Mouse (Mus musculus): Measurements from ENCODE around the gene Cops9. TPM values are rescaled to one million over a fixed set of nuclear protein-coding genes. Genes with fewer than 3 reads are reported as not detected.
A peak's percentile ranks its signal among the peaks of the same experiment; 100 is the strongest.

Gene Cops9
- polyA plus RNA-seq, 1 experiment: 414 TPM

GRCm38 (mm10) chr1:92654676-92655075, 12.9 kb upstream of the Cops9 start:
- no peak for DNase-seq
- TF ChIP-seq CTCF (IDR thresholded peaks at IDR 0.05; ENCODE audit: borderline replicate concordance, insufficient read depth, low read depth, low read length) (no peak), POLR2A (IDR thresholded peaks at IDR 0.05; ENCODE audit: borderline replicate concordance, insufficient read depth, low read length) (no peak)
- Histone ChIP-seq H3K4me1 (ENCODE audit: control insufficient read depth, insufficient read depth, low read length) (peaks cover 7% of the 10 kb centered on the region; the same call in 1 of the 2 replicates), H3K27ac (ENCODE audit: insufficient read depth, low read length) (no peak overlapping the region), H3K4me3 (replicated peaks; ENCODE audit: insufficient read depth, low read depth, low read length) (no peak overlapping the region), H3K27me3 (ENCODE audit: control insufficient read depth, insufficient read depth, low read length) (no peaks in the 10 kb centered on the region)
- 37% methylated on average over 2 of the region's 2 CpGs for WGBS

- DNase-seq: no peak
- TF ChIP-seq POLR2A (IDR thresholded peaks at IDR 0.05; ENCODE audit: borderline replicate concordance, insufficient read depth, low read length): no peak
- no peak for TF ChIP-seq CTCF (IDR thresholded peaks at IDR 0.05; ENCODE audit: borderline replicate concordance, insufficient read depth, low read depth, low read length)
- Histone ChIP-seq H3K27me3 (ENCODE audit: control insufficient read depth, insufficient read depth, low read length) (no peaks in the 10 kb centered on the region), H3K4me3 (replicated peaks; ENCODE audit: insufficient read depth, low read depth, low read length) (no peak overlapping the region), H3K27ac (ENCODE audit: insufficient read depth, low read length) (no peak overlapping the region), H3K4me1 (ENCODE audit: control insufficient read depth, insufficient read depth, low read length) (peaks cover 12% of the 10 kb centered on the region; the same call in 1 of the 2 replicates)
- WGBS: 96% methylated on average over 3 of the region's 3 CpGs
These were observed 11.4 kb upstream of the Cops9 start for GRCm38 (mm10) chr1:92653179-92653578.

- 38% methylated on average over 3 of the region's 3 CpGs for WGBS
- H3K4me1 ChIP-seq (ENCODE audit: control insufficient read depth, insufficient read depth, low read length): peaks cover 15% of the 10 kb centered on the region; the same call in 1 of the 2 replicates
- no peak for DNase-seq
- no peaks in the 10 kb centered on the region for H3K27me3 ChIP-seq (ENCODE audit: control insufficient read depth, insufficient read depth, low read length)
- no peak overlapping the region for H3K27ac ChIP-seq (ENCODE audit: insufficient read depth, low read length)
- TF ChIP-seq POLR2A (IDR thresholded peaks at IDR 0.05; ENCODE audit: borderline replicate concordance, insufficient read depth, low read length) (no peak), CTCF (IDR thresholded peaks at IDR 0.05; ENCODE audit: borderline replicate concordance, insufficient read depth, low read depth, low read length) (no peak)
- H3K4me3 ChIP-seq (replicated peaks; ENCODE audit: insufficient read depth, low read depth, low read length): no peak overlapping the region
These were observed 9.7 kb upstream of the Cops9 start for GRCm38 (mm10) chr1:92651467-92651866.

GRCm38 (mm10) chr1:92648673-92649072, 6.9 kb upstream of the Cops9 start, which contains the start of gene Otos:
Gene Otos (minus strand): TSS chr1:92648841.
- Histone ChIP-seq H3K4me1 (ENCODE audit: control insufficient read depth, insufficient read depth, low read length) (peaks cover 15% of the 10 kb centered on the region; the same call in 1 of the 2 replicates), H3K4me3 (replicated peaks; ENCODE audit: insufficient read depth, low read depth, low read length) (no peak within 1 kb of the TSS), H3K27ac (ENCODE audit: insufficient read depth, low read length) (no peak within 1 kb of the TSS), H3K27me3 (ENCODE audit: control insufficient read depth, insufficient read depth, low read length) (no peaks in the 10 kb centered on the region)
- peak; percentile 84 for TF ChIP-seq CTCF (IDR thresholded peaks at IDR 0.05; ENCODE audit: borderline replicate concordance, insufficient read depth, low read depth, low read length)
- TF ChIP-seq POLR2A (IDR thresholded peaks at IDR 0.05; ENCODE audit: borderline replicate concordance, insufficient read depth, low read length): no peak
- 18% methylated on average over 8 of the region's 8 CpGs for WGBS
- DNase-seq: peak; percentile 73 to 74

GRCm38 (mm10) chr1:92648197-92648596, 6.4 kb upstream of the Cops9 start:
- Histone ChIP-seq H3K4me3 (replicated peaks; ENCODE audit: insufficient read depth, low read depth, low read length) (no peak overlapping the region), H3K27me3 (ENCODE audit: control insufficient read depth, insufficient read depth, low read length) (no peaks in the 10 kb centered on the region), H3K4me1 (ENCODE audit: control insufficient read depth, insufficient read depth, low read length) (peaks cover 15% of the 10 kb centered on the region; the same call in 1 of the 2 replicates), H3K27ac (ENCODE audit: insufficient read depth, low read length) (no peak overlapping the region)
- 37% methylated on average over 10 of the region's 10 CpGs for WGBS
- DNase-seq: peak in 1 of 2 experiments; percentile 24
- no peak for TF ChIP-seq CTCF (IDR thresholded peaks at IDR 0.05; ENCODE audit: borderline replicate concordance, insufficient read depth, low read depth, low read length)
- no peak for TF ChIP-seq POLR2A (IDR thresholded peaks at IDR 0.05; ENCODE audit: borderline replicate concordance, insufficient read depth, low read length)

- Histone ChIP-seq H3K27me3 (ENCODE audit: control insufficient read depth, insufficient read depth, low read length) (no peaks in the 10 kb centered on the region), H3K4me3 (replicated peaks; ENCODE audit: insufficient read depth, low read depth, low read length) (no peak overlapping the region), H3K4me1 (ENCODE audit: control insufficient read depth, insufficient read depth, low read length) (peaks cover 15% of the 10 kb centered on the region; the same call in 1 of the 2 replicates), H3K27ac (ENCODE audit: insufficient read depth, low read length) (no peak overlapping the region)
- peak; percentile 63 to 80 for DNase-seq
- TF ChIP-seq POLR2A (IDR thresholded peaks at IDR 0.05; ENCODE audit: borderline replicate concordance, insufficient read depth, low read length) (no peak), CTCF (IDR thresholded peaks at IDR 0.05; ENCODE audit: borderline replicate concordance, insufficient read depth, low read depth, low read length) (peak; percentile 84)
- WGBS: 7% methylated on average over 8 of the region's 8 CpGs
These were observed 6.0 kb upstream of the Cops9 start for GRCm38 (mm10) chr1:92647752-92648151.

- TF ChIP-seq POLR2A (IDR thresholded peaks at IDR 0.05; ENCODE audit: borderline replicate concordance, insufficient read depth, low read length) (no peak), CTCF (IDR thresholded peaks at IDR 0.05; ENCODE audit: borderline replicate concordance, insufficient read depth, low read depth, low read length) (no peak)
- WGBS: 81% methylated on average over 4 of the region's 4 CpGs
- Histone ChIP-seq H3K4me1 (ENCODE audit: control insufficient read depth, insufficient read depth, low read length) (peaks cover 16% of the 10 kb centered on the region; the same call in 1 of the 2 replicates), H3K27me3 (ENCODE audit: control insufficient read depth, insufficient read depth, low read length) (no peaks in the 10 kb centered on the region), H3K27ac (ENCODE audit: insufficient read depth, low read length) (no peak overlapping the region), H3K4me3 (replicated peaks; ENCODE audit: insufficient read depth, low read depth, low read length) (no peak overlapping the region)
- no peak for DNase-seq
These were observed 5.2 kb upstream of the Cops9 start for GRCm38 (mm10) chr1:92647026-92647425.

GRCm38 (mm10) chr1:92646601-92647000, 4.8 kb upstream of the Cops9 start:
- no peak overlapping the region for H3K27ac ChIP-seq (ENCODE audit: insufficient read depth, low read length)
- H3K27me3 ChIP-seq (ENCODE audit: control insufficient read depth, insufficient read depth, low read length): no peaks in the 10 kb centered on the region
- TF ChIP-seq POLR2A (IDR thresholded peaks at IDR 0.05; ENCODE audit: borderline replicate concordance, insufficient read depth, low read length) (no peak), CTCF (IDR thresholded peaks at IDR 0.05; ENCODE audit: borderline replicate concordance, insufficient read depth, low read depth, low read length) (no peak)
- WGBS: 81% methylated on average over 7 of the region's 7 CpGs
- H3K4me1 ChIP-seq (ENCODE audit: control insufficient read depth, insufficient read depth, low read length): peaks cover 12% of the 10 kb centered on the region; the same call in 1 of the 2 replicates
- no peak overlapping the region for H3K4me3 ChIP-seq (replicated peaks; ENCODE audit: insufficient read depth, low read depth, low read length)
- no peak for DNase-seq
